Mouse (Mus musculus) embryo, embryonic 9.5 days (tissue): Measurements from ENCODE around the gene Sun2.

Experiments used
- DNase-seq: peaks from one replicate; pipeline ENCODE4 v3.0.0-alpha.2; 2017; ENCODE audit errors: extremely low spot score

Gene Sun2

DNA sequence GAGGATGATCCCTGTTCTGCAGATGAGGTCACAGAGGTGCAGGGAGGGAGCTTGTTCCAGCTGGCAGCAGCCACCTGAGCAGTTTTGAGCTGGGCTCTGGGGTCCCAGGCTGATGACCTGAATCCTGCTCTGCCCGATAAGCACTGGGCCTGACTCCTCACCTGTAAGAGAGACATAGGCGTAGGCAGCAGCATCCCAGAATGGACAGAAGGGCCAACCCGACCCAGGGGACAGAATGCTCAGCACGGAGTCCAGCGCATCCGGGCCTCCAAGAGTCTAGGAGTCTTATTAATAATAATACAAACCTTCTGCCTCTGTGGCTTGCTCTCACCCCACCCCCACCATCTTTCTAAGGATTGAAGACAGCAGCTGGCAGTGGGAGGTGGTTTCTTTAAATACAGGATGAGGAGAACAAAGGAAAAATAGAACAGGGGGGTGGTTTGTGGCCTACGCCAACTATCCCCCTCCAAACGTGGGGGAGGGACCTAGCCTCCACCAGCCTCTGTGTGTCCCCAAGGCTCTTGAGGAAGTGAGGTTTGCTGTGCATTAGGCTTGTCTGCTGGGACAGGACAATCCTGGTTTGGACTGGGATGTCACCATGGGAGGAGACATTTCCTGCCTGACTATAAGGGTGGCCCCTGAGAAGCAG is 13.8 kb upstream of the Sun2 start:
- DNase-seq = no peak

DNA sequence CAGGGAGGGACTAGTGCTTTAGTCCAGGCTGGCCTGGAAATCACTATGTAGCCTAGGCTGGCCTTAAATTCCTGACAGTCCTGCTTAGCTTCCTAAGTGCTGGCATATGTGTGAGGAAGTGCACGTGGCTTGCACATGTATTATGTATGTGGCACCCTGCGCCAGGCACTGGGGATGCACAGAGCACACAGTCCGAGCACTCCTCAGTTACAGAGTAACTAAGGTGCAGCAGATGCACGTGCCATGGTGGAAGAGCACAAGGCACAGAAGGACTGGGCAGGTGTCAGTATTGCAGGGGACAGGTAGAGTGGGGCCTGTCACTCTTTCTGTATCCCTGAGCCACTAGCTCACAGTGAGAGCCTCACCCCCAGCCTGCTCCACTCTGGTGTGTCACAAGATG is 12.8 kb upstream of the Sun2 start:
- DNase-seq = no peak

DNA sequence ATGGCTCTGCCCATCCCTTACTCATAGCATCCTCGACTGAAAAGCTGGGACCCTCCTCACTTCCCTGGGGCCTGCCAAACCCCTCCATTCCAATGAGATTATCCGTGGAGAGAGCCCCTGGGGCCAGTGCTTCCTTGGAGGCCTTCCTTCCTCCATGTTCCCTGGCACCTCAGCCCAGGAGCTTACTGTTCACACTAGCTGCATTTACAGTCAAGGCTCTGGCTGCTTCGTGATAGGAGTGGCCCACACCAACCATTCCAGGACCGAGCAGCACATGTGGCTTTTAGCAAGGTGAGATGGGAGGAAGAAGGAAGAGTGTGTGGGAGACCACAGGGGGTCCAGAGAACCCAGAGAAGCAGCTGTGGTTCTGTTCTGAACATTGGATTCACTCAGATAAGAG is 11.5 kb upstream of the Sun2 start:
- no peak for DNase-seq

DNA sequence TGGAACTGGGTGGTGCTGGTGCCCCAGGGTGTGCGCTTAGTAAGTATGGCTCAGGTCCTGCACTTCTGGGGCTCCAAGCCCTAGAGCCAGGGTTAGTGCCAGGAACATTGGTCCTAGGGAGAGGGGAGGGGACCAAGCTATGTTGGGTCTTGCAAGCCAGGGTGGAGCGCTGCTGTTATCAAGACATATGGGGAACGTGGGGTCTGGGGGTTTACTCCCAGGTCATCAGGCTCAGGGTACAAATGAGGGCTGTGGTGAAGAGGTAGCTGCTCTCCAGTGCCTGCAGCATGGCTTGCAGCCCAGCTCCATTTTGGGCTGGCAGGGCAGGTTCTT is 11.1 kb upstream of the Sun2 start:
- DNase-seq = no peak

DNA sequence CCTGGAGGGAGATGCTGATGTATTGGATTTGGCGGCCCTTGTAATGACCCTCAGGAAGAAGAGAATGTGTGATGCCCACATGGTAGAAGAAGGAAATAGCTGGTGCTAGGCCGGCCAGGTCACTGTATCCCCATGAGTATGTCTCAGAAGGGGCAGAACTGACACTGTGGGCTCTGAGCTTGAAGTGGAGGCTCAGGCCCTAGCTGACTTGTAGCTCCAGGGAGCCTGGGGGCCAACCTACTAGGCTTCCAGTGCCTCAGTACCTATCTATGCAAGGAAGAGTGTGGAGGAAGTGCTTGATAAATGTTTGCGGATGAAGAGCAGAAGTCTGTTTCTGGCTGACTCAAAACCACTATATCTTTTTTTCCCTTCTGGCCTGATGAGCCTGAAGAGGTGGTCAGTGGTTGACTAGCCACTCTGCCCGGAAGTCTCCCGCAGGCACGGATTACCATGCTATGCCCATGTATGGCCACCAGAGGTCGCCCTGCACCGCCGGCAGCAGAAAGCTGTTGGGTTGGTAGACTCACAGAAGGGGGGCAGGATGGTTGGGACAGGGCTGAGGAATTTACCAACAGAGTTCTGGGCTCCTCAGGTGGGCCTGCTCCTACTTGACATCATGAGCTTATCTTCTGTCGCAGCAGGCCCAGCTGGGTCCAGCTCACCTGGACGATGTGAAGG is 10.5 kb upstream of the Sun2 start:
- DNase-seq = peak; percentile 78

DNA sequence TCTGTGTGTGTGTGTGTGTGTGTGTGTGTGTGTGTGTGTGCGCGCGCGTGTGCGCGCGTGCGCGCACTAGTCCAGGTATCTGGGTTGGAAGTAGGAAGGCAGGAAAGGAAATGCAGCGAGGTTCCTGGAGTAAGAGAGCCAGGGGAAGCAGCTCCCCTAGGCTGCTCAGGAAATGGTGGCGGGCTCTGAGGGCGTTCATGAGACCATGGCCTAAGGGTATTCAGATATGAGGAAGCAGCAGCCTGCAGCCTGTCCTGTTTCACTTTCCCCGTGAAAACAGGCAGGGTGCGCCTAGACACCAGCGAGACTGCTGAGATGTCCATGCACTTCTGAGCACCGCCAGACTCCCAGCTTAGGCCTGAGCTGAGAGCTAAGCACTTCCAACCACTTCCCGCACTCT is 9.4 kb upstream of the Sun2 start:
- no peak for DNase-seq

DNA sequence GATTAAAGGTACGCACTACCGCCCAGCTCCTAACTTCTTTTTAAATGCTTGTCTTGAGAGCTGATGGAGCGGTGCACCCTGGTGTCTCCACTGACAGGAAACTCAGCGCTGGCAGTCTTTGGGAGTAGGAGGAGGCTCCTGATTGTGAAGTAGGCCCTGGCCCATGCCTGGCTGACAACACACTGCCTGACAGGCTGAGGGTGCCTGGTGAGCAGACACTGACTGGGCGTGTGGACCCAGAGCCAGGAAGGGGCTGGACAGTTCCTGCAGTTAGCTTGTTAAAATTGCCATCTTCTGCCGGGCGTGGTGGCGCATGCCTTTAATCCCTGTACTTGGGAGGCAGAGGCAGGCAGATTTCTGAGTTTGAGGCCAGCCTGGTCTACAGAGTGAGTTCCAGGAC is 7.9 kb upstream of the Sun2 start:
- no peak for DNase-seq

DNA sequence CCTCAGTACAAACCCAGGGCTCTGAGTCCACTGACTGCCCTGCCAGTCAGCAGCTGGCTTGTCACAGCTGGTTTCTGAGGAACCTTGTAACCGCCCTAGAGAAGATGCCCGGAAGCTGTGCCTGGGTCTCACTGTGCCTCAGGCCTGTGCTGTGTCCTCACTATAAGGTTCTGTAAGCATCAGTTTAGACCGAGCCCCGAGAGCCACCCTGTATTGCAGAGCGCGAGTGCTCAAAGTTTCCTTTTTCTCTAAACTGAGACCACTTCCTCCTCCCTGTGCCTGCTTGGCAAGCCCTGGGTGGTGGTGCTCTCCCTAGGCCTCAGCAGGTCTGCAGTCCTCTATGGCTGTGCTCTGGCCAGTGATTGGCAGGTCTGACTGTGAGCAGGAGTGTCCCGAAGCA is 6.8 kb upstream of the Sun2 start:
- no peak for DNase-seq

DNA sequence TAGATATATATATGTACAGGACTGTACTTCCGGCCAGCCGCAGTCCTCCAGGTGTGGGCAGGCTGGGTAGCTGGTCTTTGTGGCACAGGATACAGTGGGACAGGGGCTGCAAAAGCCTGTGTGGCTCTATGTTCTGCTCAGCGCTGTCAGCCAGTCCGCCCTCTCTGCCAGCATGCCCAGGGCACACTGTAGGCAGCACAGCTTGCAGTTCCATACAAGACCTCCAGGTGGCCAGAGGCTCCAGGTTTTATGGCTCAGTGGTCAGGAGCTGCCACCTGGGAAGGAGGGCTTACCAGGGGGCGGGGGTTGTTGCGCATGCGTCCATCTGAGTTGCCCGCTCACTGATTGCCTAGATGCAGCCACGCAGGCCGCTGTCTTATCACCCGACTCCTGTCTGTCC is 5.7 kb upstream of the Sun2 start:
- DNase-seq = peak; percentile 42

DNA sequence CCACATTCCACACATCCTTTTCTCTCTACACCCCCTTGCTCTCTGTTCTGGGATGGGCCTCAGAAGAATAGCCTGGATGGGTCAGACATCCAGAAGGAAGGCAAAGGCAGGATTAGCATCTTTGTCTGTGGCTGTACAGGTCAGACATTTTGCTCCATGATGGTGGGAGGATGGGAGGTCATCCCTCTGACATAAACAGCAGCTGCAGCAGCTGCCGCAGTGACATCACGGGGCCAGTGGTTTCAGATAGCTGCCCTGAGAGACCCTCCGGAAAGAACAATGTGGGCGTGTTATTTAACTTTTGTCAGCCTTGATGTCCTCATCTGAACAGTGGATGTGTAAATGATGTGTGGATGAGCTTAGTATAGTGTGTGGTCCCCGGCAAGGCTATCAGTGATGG is 3.5 kb upstream of the Sun2 start:
- DNase-seq = no peak

DNA sequence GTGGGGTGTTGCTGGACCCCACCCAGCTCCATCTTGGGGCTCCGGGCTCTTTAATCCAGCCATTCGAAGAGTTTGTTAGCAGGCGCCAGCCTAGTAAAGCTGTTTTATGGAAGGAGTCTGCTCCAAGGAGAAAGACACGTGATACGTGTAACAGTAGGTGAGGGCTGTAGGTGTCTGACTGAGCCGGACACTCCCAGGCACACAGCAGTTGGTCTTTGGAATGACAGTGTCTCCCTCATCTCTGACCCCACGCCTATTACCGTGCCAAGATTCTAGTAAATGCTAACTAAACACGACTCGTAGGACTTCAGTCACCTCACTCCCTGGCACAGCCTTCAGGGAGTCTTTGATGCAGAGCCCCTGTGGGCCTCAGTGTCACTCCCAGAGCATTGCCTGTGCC is 3.0 kb upstream of the Sun2 start:
- no peak for DNase-seq

DNA sequence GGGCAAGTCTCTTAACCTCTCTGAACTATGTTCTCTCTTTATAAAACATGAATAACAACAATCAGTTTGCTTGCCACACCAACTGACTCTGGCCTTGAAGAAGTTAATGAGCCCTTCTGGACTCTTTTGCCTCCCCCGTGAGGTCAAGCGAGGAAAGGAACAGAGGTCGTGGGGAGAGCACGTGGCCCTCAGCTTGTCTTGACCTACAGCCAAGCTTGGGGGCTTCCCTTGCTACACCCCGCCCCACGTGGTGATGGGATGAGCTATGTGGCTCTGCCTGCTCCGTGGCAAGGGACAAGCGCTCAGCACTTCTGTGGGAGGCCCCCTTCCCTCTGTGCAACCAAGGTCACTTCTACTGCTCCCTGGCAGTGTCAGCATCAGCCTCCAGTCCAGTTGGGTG is 2.4 kb upstream of the Sun2 start:
- DNase-seq = no peak

DNA sequence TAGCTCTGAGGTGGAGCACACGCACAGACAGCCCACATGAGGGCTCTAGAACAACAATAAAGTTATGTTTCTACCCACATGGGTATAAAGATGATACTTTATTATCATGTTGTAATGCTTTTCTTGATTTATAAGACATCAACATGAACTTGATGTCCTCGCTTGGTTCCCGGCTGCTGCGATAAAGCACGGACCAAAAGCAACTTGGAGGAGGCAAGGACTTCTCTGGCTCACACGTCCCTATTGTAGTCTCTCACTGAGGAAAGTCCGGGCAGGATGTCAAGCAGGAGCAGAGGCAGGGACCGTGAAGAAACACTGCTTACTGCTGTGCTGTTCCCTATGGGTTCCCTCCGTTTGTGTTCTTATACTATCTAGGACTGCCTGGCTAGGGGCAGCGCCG is 1.7 kb upstream of the Sun2 start:
- DNase-seq = no peak

DNA sequence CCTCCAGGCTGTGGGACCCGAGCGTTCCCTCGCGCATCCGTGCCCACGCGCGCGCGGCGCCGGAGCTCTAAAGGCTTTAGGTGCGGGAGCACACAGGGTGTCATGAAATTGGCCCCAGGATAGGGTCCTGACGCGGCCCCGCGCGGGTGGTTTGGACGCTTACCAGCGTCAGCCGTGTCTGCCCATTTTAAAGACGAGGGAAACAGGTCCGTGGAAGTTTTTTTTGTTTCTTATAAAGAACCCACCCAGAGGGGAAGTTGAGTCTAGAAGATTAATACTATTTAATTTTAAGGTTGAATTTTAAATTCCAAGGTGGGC is 329 bp upstream of the Sun2 start:
- no peak for DNase-seq

DNA sequence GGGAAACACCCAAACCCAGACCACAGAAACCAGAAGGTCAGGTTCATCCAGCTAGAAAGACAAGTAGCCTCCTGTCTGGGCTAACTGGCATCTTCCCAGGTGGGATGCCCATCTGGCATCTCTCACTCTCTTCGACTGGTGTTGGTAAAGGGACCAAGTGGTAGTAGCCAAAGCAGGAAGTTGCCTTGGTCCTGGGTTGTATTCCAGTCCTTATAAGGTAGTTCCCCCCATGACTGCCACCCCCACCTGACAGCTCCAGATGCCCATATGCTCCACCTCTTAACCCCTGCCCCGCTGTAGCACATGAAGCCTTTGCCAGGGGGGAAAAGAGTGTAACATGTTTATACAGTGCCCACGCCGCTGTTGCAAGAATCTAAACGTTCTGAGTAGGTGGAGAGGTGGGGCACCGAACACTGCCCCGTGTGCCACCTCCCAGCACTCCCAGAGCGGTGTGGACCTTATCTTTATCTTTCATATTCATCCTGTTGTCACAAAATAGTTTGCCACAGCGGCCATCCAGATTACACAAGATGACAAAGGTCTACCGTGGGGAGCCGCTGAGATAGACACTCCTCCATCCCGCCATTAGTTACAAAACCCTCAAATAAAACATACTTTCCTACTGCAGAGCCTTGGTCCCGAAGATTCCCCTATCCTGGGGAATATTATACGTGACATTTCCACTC is 1.0 kb downstream of the Sun2 start:
- DNase-seq = no peak

DNA sequence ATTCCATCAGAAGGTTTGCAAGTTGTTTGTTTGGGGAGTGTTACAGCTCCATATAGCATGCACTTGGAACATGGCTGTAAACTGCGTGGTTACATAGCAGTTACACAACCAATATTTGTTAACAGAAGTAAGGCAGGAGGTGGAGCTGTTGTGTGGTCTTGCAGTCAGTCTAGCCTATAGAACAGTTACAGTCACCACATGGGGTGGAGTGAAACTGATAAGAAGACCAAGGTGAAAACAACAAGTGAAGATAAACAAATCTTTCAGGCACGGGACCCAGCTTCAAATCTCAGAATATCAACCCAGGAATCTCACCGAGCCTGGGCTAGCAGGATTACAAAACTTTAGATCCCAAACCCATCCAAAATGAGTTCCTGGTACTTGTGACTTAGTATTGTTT is 1.6 kb downstream of the Sun2 start:
- no peak for DNase-seq

DNA sequence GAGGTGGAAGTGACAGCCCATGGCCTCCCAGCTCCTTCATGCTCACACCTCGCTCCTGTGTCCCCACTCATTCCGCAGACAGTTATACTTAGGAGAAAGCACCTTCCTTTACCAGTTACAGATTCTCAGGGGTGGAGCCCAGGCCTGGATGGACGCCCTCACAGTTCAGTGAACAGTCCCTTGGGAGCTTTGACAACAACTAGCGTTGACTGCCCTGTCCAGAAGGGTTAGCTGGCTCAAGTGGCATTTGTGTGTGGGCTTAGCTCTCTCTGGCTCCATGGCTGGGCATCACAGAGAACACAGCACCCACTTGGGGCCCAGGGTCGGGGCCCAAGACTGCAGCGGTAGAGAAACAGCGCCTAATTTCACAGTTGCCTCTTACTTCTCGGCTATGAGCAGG is 8.0 kb downstream of the Sun2 start:
- DNase-seq = no peak

DNA sequence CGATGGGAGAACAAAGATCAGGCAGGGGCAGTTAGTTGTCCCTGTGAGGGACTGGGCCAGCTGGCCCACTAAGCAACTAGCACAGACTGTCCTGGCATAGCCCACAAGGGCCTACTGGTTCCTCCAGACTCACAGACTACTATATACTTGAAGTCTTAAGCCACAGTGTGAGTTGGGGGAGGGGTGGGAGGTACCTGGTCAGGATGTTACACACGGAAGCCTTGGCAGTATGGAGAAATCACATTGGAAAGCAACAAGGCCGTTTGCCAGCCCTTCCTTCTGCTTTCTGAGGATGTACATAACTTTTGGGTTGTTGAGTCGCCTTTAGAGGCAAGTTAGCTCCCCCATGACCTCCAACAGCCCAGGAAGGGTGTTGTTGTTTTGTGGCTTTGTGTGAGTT is 8.7 kb downstream of the Sun2 start:
- DNase-seq = no peak

DNA sequence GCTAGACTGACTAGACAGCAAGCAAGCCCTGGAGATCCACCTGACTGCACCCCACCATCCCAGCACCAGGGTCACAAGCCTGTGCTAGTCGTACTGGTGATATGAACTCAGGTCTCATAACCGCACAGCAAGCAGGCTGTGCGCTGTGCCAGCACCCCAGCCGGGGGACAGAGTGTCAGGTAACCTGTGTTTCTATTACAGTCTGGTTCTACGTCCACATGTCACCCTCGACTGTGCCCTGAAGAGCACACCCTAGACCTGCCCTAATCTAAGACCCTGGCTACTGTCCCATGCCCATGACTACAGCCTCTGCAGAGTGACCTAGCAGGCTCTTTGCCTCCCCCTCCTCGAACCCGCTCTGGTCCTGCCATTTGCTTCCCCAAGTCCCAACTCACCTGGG is 9.1 kb downstream of the Sun2 start:
- DNase-seq = no peak

DNA sequence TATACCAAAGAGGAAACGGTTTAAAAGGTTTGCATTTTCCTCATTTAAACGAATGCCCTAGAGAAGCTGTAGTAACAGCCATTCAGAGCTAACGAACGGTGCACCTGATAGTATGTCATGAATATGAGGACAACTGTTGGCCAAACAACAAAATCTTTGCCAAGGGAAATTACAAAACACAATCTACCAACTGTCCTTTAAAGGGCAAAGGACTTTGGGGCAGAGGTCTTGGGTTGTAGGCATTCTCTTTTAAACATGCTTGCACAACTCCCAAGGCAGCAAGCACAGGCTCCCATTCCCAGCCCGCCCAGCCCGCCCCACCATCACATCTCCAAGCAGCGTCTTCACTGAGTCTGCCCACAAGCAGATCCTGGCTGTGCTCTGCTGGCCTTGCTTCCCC is 10.8 kb downstream of the Sun2 start:
- DNase-seq = no peak

DNA sequence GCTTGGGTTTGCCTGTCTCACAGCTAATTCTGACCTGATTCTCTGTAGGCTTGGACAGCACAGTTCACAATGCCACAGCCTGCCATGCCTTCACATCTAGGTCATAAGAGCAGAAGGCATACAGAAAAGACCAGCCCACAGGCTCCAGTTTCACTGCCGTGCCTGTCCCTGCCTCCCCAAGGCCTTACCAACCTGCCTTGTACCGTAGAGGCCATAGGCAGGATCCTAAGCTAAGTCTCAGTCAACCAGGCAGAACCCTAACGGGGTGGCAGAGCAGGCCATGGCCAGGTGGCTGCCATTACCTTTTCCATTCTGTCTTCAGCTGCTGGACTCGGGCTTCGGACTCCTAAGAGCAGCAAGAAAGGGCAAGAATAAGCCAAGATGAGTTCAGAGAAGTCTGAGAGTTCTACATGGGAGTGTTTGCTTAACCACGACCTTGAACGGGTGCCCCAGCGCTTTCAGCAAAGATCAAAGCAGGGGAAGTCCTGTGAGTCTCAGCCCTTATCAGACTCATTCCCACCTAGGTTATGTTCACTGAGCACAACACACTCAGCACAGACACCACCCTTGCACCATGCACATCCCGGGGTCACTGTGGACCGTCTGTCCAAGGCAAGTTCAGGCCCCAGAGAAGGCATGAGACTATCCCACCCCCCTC is 13.5 kb downstream of the Sun2 start:
- no peak for DNase-seq

DNA sequence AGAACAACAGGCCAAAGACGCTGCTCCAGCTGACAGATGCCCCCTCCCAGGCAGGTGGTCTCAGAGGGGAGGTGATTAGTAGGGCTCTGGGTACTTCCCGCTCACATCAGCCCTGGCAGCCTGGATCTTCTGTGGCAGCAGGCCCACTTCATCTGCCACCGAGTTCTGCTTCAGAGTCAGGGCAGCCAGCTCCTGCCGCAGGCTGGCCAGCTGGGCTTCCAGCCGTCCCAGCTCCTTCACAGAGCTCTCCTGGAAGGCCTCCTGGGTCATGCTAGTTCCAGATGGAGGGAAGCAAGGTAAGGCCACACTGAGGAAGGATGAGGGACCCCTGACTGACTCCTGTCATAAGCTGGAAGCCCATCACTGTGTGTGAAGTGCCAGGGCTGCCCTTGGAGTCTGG is 14.0 kb downstream of the Sun2 start:
- no peak for DNase-seq

DNA sequence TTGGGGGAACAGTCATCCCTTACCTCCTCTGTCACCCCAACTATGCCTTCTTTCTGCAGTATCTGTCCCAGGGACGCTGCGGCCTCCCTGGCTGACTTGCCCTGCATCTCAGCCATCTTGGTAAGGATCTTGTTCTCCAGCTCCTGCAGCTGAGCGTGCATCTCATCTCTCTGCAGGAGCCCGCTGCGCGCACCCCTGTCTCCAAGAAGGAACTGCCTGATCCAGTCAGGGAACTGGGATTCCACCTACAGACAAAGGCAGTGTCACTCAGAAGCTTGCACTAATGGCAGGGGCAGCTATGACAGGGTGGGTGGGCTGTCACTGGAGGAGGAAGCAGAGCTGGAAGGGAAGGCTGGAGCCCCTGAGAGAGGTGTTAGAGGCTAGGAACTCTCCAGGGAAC is 14.5 kb downstream of the Sun2 start:
- DNase-seq = no peak
